Mouse (Mus musculus) liver, adult 2 months (tissue): ENCODE data around the gene Gm43302. TPM values are rescaled to one million over a fixed set of nuclear protein-coding genes. Genes with fewer than 3 reads are reported as not detected.
"Not testable (repeated sequence)": the region's sequence is repeated elsewhere in the genome, so short reads cannot be mapped to it uniquely, and the experiment has no call there.

Source experiments
- DNase-seq: peaks from one replicate; pipeline ENCODE4 v3.0.0-alpha.2; 2011; ENCODE audit warnings: low read depth, low spot score; ENCODE audit errors: extremely low read depth
- H3K27ac ChIP-seq: fragments of 200-500 bp; replicated peaks from 2 replicates; pipeline ENCODE4 v1.5.1; 2012; ENCODE audit warnings: low read depth, mild to moderate bottlenecking, control low read depth, inconsistent platforms, low read length; ENCODE audit not compliant: insufficient read depth
- H3K27me3 ChIP-seq: fragments of 200-500 bp; 2 replicates; pipeline ENCODE4 v1.6.1; 2012; ENCODE audit warnings: mild to moderate bottlenecking, moderate library complexity, low read length, inconsistent platforms; ENCODE audit not compliant: control insufficient read depth, insufficient read depth
- H3K36me3 ChIP-seq: fragments of 200-500 bp; 2 replicates; pipeline ENCODE4 v1.6.1; 2012; ENCODE audit warnings: low read length, inconsistent platforms; ENCODE audit not compliant: control insufficient read depth, insufficient read depth
- H3K4me1 ChIP-seq: fragments of 200-500 bp; 2 replicates; pipeline ENCODE4 v1.6.1; 2011; ENCODE audit warnings: low read length; ENCODE audit not compliant: control insufficient read depth, insufficient read depth
- H3K4me3 ChIP-seq: fragments of 200-500 bp; 2 replicates; pipeline ENCODE4 v1.5.1; 2011; ENCODE audit warnings: low read depth, mild to moderate bottlenecking, control low read depth, low read length, moderate library complexity; ENCODE audit not compliant: insufficient read depth
- H3K79me2 ChIP-seq: fragments of 200-500 bp; 2 replicates; pipeline ENCODE4 v1.6.1; 2012; ENCODE audit warnings: inconsistent platforms, mild to moderate bottlenecking, low read length, moderate library complexity; ENCODE audit not compliant: control insufficient read depth, insufficient read depth
- H3K9ac ChIP-seq: fragments of 200-500 bp; 2 replicates; pipeline ENCODE4 v1.6.1; 2012; ENCODE audit warnings: low read depth, mild to moderate bottlenecking, control low read depth, inconsistent platforms, low read length
- CTCF ChIP-seq: fragments of 200-500 bp; IDR thresholded peaks from 2 replicates; pipeline ENCODE4 v1.5.1; 2011; ENCODE audit warnings: low read depth, low read length, control low read depth
- POLR2A ChIP-seq: fragments of 200-500 bp; IDR thresholded peaks from 2 replicates; pipeline ENCODE4 v1.6.1; 2011; ENCODE audit warnings: low read length, control low read depth; ENCODE audit not compliant: insufficient read depth; ENCODE audit errors: extremely low read depth
- WGBS: fragments of 180-500 bp; shearing (Covaris S2); methylation state at CpG from one replicate; pipeline ENCODE4 v1.1.7; 2018; 5-methylcytosine and 5-hydroxymethylcytosine counted together
- polyA plus RNA-seq: library from polyadenylated mRNA; depleted of rRNA; stranded (reverse); fragments of >200 nt; gene quantifications from 2 replicates; pipeline ENCODE4 v1.2.3, GENCODE M21; 2012; rRNA removed
- total RNA-seq: library from RNA; depleted of rRNA; stranded (reverse); fragments of >200 nt; gene quantifications from 2 replicates; pipeline ENCODE4 v1.2.3, GENCODE M21; 2014; rRNA removed

Gene Gm43302
- 3.0 and 4.6 TPM in 2 replicates for total RNA-seq
- polyA plus RNA-seq = 3.4 and 5.3 TPM in 2 replicates

DNA sequence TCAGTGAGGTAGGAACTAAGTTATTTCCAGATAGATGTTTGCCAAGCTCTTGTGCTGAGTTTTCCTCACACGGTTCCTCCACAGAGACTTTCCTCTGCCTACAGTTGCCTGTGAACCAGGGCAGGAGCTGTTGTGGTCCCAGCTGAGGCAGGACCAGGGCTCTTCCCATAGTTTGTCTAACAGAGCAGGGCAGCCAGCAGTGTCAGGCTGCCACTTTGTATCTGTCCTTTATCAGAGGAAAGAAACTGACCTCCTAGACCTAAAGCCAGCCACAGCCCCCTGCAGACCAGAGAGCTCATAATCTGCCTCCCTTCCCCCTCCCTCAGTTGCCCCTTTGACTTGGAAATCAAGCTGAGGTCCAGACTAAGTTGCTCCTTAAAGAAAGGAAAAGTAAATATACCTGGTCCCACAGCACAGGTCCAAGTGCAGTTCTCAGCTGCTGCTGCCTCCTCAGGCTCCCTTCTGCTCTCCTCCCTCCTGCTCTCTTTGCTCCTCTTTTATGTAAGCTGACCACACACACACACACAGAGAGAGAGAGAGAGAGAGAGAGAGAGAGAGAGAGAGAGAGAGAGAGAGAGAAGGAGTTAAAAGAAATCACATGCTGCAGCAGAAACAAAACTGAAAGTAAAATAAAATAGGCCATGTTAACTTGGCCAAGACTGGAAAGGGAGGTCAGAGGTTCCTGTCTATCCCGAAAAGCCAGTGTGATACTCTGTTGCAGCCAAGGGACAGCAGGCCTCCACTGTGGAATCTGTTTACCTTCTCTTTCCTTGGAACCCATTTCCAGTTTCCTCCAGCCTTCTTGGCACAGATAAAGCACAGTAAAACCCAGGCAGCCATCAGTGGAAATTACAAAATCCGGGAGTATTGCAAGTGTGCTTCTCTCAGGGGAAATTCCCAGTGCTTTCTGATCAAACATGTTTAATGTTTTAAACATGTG is at the start of gene Gm43302, which contains the start of gene Gbp6:
TSS of gene Gm43302 (minus strand) at position 470 of the 940 bp plus-strand sequence.
TSS of gene Gbp6 (minus strand) at position 473 of the 940 bp plus-strand sequence.
- Histone ChIP-seq H3K9ac (peak within 1 kb of the TSS; percentile 33), H3K4me1 (peaks cover 22% of the 10 kb centered on the region), H3K27ac (peak within 1 kb of the TSS; percentile 59), H3K4me3 (peak within 1 kb of the TSS; percentile 23; the same call in 1 of the 2 replicates)
- peak; percentile 96 for DNase-seq
- under 1% methylated on average over 3 of the region's 3 CpGs for WGBS
- not testable (repeated sequence) for H3K79me2 ChIP-seq, H3K36me3 ChIP-seq, H3K27me3 ChIP-seq

DNA sequence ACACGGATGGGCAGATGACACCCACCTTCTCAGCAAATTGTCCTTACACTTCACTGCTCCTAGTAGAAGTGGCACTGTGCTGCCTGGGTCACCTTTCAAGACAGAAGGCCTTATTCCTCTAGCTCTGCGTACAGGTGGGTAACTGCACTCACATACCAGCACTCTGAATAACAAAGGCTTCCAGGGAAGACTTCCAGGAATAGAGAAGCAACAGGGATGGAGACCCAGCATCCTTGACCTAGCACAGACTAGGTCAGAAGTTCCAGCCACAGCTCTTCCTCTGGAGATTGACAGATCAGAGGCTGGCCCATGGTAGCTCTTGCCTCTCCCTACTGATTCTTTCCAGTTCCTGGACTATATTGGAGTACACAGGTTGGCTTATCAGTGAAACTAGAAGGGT is 47.8 kb upstream of the Gm43302 start:
- 90% methylated on average over 2 of the region's 2 CpGs for WGBS

GRCm38 (mm10) chr5:105322543-105322942 is 29.0 kb upstream of the Gm43302 start:
- Histone ChIP-seq H3K4me1 (no peaks in the 10 kb centered on the region), H3K79me2 (no peaks in the 10 kb centered on the region), H3K27me3 (no peaks in the 10 kb centered on the region), H3K4me3 (no peak overlapping the region), H3K36me3 (peaks cover 53% of the 10 kb centered on the region), H3K9ac (no peak overlapping the region), H3K27ac (no peak overlapping the region)
- 80% methylated on average over 2 of the region's 2 CpGs for WGBS
- DNase-seq = peak; percentile 18
- TF ChIP-seq CTCF (0 out of 2 replicates have a peak, but pooled peaks have one; percentile 18), POLR2A (no peak)

More for the DNA sequence above, 47.8 kb upstream of the Gm43302 start:
- Histone ChIP-seq H3K9ac (no peak overlapping the region), H3K79me2 (no peaks in the 10 kb centered on the region; the same call in 1 of the 2 replicates), H3K4me1 (peaks cover 6% of the 10 kb centered on the region), H3K27me3 (no peaks in the 10 kb centered on the region), H3K4me3 (no peak overlapping the region), H3K36me3 (peaks cover 24% of the 10 kb centered on the region), H3K27ac (no peak overlapping the region)
- DNase-seq = no peak
- TF ChIP-seq CTCF (no peak), POLR2A (no peak)

GRCm38 (mm10) chr5:105310941-105311340 is 17.4 kb upstream of the Gm43302 start:
- Histone ChIP-seq H3K79me2 (no peaks in the 10 kb centered on the region), H3K4me1 (no peaks in the 10 kb centered on the region), H3K9ac (no peak overlapping the region), H3K36me3 (no peaks in the 10 kb centered on the region), H3K4me3 (no peak overlapping the region), H3K27ac (no peak overlapping the region), H3K27me3 (no peaks in the 10 kb centered on the region)
- 80% methylated on average over 2 of the region's 2 CpGs for WGBS
- TF ChIP-seq POLR2A (no peak), CTCF (no peak)
- DNase-seq = no peak

GRCm38 (mm10) chr5:105309148-105309547 is 15.7 kb upstream of the Gm43302 start:
- not testable (repeated sequence) for DNase-seq, H3K4me1 ChIP-seq, H3K4me3 ChIP-seq, H3K27ac ChIP-seq, H3K9ac ChIP-seq, H3K79me2 ChIP-seq, H3K27me3 ChIP-seq, H3K36me3 ChIP-seq
- 71% methylated on average over 1 of the region's 1 CpGs for WGBS

GRCm38 (mm10) chr5:105306946-105307345 is 13.5 kb upstream of the Gm43302 start:
- H3K79me2 ChIP-seq, H3K4me1 ChIP-seq, H3K36me3 ChIP-seq, H3K9ac ChIP-seq, H3K27ac ChIP-seq, DNase-seq, H3K4me3 ChIP-seq, H3K27me3 ChIP-seq: not testable (repeated sequence)
